Mouse (Mus musculus): ENCODE data around the gene Itpr1. TPM values are rescaled to one million over a fixed set of nuclear protein-coding genes. Genes with fewer than 3 reads are reported as not detected.

The Itpr1 gene
- polyA plus RNA-seq, 1 experiment from 2014 or later = 9.1 TPM

GRCm38 (mm10) chr6:108426789-108427188 lies 213.9 kb downstream of the Itpr1 start:
- Histone ChIP-seq H3K4me1 (ENCODE audit: control insufficient read depth, insufficient read depth, low read length) (peaks cover 14% of the 10 kb centered on the region), H3K36me3 (ENCODE audit: control insufficient read depth, insufficient read depth, low read length) (no peaks in the 10 kb centered on the region), H3K4me3 (ENCODE audit: low read depth, low read length) (no peak overlapping the region), H3K27me3 (replicated peaks; ENCODE audit: control insufficient read depth, insufficient read depth, low read length) (no peaks in the 10 kb centered on the region), H3K4me2 (ENCODE audit: low read depth, low read length) (peak overlapping the region; percentile 3; the same call in 1 of the 2 replicates), H3K9me3 (ENCODE audit: control insufficient read depth, low read length) (no peaks in the 10 kb centered on the region), H3K27ac (replicated peaks; ENCODE audit: low read depth, low read length) (no peak overlapping the region; the same call in 1 of the 2 replicates), H3K9ac (ENCODE audit: low read depth, low read length) (no peak overlapping the region)
- WGBS = 10% methylated on average over 10 of the region's 10 CpGs
- peak; percentile 83 for ATAC-seq (ENCODE audit: low read depth)
- peak; percentile 96 for DNase-seq (ENCODE audit: low spot score)

- H3K4me3 ChIP-seq (ENCODE audit: low read depth, low read length) = no peak overlapping the region
- H3K9ac ChIP-seq (ENCODE audit: low read depth, low read length) = no peak overlapping the region
- ATAC-seq (ENCODE audit: low read depth) = no peak
- H3K27me3 ChIP-seq (replicated peaks; ENCODE audit: control insufficient read depth, insufficient read depth, low read length) = no peaks in the 10 kb centered on the region
- H3K4me2 ChIP-seq (ENCODE audit: low read depth, low read length) = no peak overlapping the region
- no peak overlapping the region for H3K27ac ChIP-seq (replicated peaks; ENCODE audit: low read depth, low read length)
- WGBS = 83% methylated on average over 3 of the region's 3 CpGs
- no peaks in the 10 kb centered on the region for H3K36me3 ChIP-seq (ENCODE audit: control insufficient read depth, insufficient read depth, low read length)
- no peaks in the 10 kb centered on the region for H3K9me3 ChIP-seq (ENCODE audit: control insufficient read depth, low read length)
- DNase-seq (ENCODE audit: low spot score) = no peak
- H3K4me1 ChIP-seq (ENCODE audit: control insufficient read depth, insufficient read depth, low read length) = peaks cover 14% of the 10 kb centered on the region
Observed at GRCm38 (mm10) chr6:108428383-108428782, 215.5 kb downstream of the Itpr1 start.

- ATAC-seq (ENCODE audit: low read depth) (no peak), DNase-seq (ENCODE audit: low spot score) (no peak)
- H3K4me2 ChIP-seq (ENCODE audit: low read depth, low read length) = no peak overlapping the region
- no peaks in the 10 kb centered on the region for H3K9me3 ChIP-seq (ENCODE audit: control insufficient read depth, low read length)
- H3K4me1 ChIP-seq (ENCODE audit: control insufficient read depth, insufficient read depth, low read length) = peaks cover 9% of the 10 kb centered on the region
- H3K9ac ChIP-seq (ENCODE audit: low read depth, low read length) = no peak overlapping the region
- no peaks in the 10 kb centered on the region for H3K27me3 ChIP-seq (replicated peaks; ENCODE audit: control insufficient read depth, insufficient read depth, low read length)
- H3K36me3 ChIP-seq (ENCODE audit: control insufficient read depth, insufficient read depth, low read length) = no peaks in the 10 kb centered on the region
- no peak overlapping the region for H3K4me3 ChIP-seq (ENCODE audit: low read depth, low read length)
- WGBS = 91% methylated on average over 8 of the region's 8 CpGs
- no peak overlapping the region for H3K27ac ChIP-seq (replicated peaks; ENCODE audit: low read depth, low read length)
Observed at GRCm38 (mm10) chr6:108429950-108430349, 217.1 kb downstream of the Itpr1 start.

DNA sequence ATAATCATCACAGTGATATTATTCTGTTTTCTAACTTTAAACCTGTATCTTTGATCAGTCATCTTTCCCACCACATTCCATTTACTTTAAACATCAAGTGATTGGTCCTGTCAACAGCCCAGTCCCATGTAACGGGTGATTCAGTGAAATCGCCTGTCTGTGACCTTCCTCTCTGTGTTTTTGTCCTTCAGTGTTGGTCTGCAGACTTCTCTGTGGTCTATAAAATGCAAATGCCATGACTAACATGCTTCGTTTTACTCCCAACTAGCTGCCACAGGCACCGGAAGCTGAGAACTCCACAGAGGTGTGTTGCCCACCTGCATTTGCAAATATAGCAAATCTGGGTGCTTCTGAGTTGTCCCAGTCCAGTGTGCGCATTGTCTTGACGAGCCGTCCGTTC lies 218.3 kb downstream of the Itpr1 start:
- peaks cover 3% of the 10 kb centered on the region; the same call in 1 of the 2 replicates for H3K4me1 ChIP-seq (ENCODE audit: control insufficient read depth, insufficient read depth, low read length)
- 84% methylated on average over 8 of the region's 8 CpGs for WGBS
- no peaks in the 10 kb centered on the region for H3K36me3 ChIP-seq (ENCODE audit: control insufficient read depth, insufficient read depth, low read length)
- no peaks in the 10 kb centered on the region for H3K27me3 ChIP-seq (replicated peaks; ENCODE audit: control insufficient read depth, insufficient read depth, low read length)
- ATAC-seq (ENCODE audit: low read depth) (no peak), DNase-seq (ENCODE audit: low spot score) (no peak)
- H3K9me3 ChIP-seq (ENCODE audit: control insufficient read depth, low read length) = no peaks in the 10 kb centered on the region
- H3K9ac ChIP-seq (ENCODE audit: low read depth, low read length) = no peak overlapping the region
- H3K4me2 ChIP-seq (ENCODE audit: low read depth, low read length) = no peak overlapping the region
- H3K4me3 ChIP-seq (ENCODE audit: low read depth, low read length) = no peak overlapping the region
- H3K27ac ChIP-seq (replicated peaks; ENCODE audit: low read depth, low read length) = no peak overlapping the region

GRCm38 (mm10) chr6:108432836-108433235 lies 219.9 kb downstream of the Itpr1 start:
- Histone ChIP-seq H3K27me3 (replicated peaks; ENCODE audit: control insufficient read depth, insufficient read depth, low read length) (no peaks in the 10 kb centered on the region), H3K36me3 (ENCODE audit: control insufficient read depth, insufficient read depth, low read length) (no peaks in the 10 kb centered on the region), H3K9me3 (ENCODE audit: control insufficient read depth, low read length) (no peaks in the 10 kb centered on the region), H3K4me1 (ENCODE audit: control insufficient read depth, insufficient read depth, low read length) (no peaks in the 10 kb centered on the region; the same call in 1 of the 2 replicates), H3K27ac (replicated peaks; ENCODE audit: low read depth, low read length) (no peak overlapping the region), H3K9ac (ENCODE audit: low read depth, low read length) (no peak overlapping the region), H3K4me3 (ENCODE audit: low read depth, low read length) (no peak overlapping the region), H3K4me2 (ENCODE audit: low read depth, low read length) (no peak overlapping the region)
- WGBS = 81% methylated on average over 4 of the region's 4 CpGs
- no peak for DNase-seq (ENCODE audit: low spot score)
- no peak for ATAC-seq (ENCODE audit: low read depth)

DNA sequence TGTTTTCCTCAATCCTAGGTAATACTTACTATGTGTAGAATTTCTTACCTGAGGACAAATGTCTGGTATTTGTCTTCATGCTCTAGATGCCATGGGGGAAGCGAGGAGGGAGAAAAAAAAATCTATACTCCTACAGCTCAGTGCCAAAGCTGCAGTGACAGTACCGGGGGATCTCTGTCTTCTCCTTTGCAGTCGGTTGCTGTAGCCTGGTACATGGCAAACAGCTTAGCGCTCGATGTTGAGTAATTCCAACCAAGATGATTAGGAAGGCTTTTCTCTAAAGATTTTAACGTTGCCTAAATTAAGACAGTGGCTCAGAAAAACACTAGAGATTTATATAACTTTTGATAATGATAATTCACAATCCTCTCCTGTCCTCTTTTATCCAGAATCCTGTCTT lies 221.9 kb downstream of the Itpr1 start:
- no peak for ATAC-seq (ENCODE audit: low read depth)
- 0 out of 2 replicates have a peak, but pooled peaks cover 5% of the 10 kb centered on the region for H3K36me3 ChIP-seq (ENCODE audit: control insufficient read depth, insufficient read depth, low read length)
- H3K27me3 ChIP-seq (replicated peaks; ENCODE audit: control insufficient read depth, insufficient read depth, low read length) = no peaks in the 10 kb centered on the region
- 77% methylated on average over 6 of the region's 6 CpGs for WGBS
- no peaks in the 10 kb centered on the region; the same call in 1 of the 2 replicates for H3K4me1 ChIP-seq (ENCODE audit: control insufficient read depth, insufficient read depth, low read length)
- no peak overlapping the region for H3K27ac ChIP-seq (replicated peaks; ENCODE audit: low read depth, low read length)
- H3K4me3 ChIP-seq (ENCODE audit: low read depth, low read length) = no peak overlapping the region
- H3K4me2 ChIP-seq (ENCODE audit: low read depth, low read length) = no peak overlapping the region
- no peak for DNase-seq (ENCODE audit: low spot score)
- H3K9me3 ChIP-seq (ENCODE audit: control insufficient read depth, low read length) = no peaks in the 10 kb centered on the region
- H3K9ac ChIP-seq (ENCODE audit: low read depth, low read length) = no peak overlapping the region

DNA sequence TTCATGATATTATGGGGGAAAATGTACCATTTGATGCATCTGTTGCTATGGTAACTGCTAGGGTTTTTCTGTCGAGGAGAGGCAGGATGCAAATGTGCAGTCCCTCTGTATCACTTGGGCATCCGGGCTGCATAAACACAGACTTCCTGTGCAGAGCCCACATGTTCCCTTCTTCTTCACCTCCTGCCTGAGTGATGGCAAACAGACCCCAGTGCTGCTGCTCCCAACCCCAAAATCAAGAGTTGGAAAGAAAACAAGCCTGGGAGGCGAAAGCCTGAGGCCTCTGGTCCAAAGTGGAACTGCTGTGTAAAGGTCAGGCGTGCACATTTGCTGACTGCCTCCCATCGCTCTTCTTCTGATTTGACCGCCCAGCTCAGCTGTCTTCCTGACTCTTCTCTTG lies 222.6 kb downstream of the Itpr1 start:
- Histone ChIP-seq H3K4me3 (ENCODE audit: low read depth, low read length) (no peak overlapping the region), H3K27ac (replicated peaks; ENCODE audit: low read depth, low read length) (no peak overlapping the region), H3K27me3 (replicated peaks; ENCODE audit: control insufficient read depth, insufficient read depth, low read length) (no peaks in the 10 kb centered on the region), H3K4me1 (ENCODE audit: control insufficient read depth, insufficient read depth, low read length) (no peaks in the 10 kb centered on the region; the same call in 1 of the 2 replicates), H3K4me2 (ENCODE audit: low read depth, low read length) (no peak overlapping the region), H3K36me3 (ENCODE audit: control insufficient read depth, insufficient read depth, low read length) (peaks cover 11% of the 10 kb centered on the region), H3K9ac (ENCODE audit: low read depth, low read length) (no peak overlapping the region), H3K9me3 (ENCODE audit: control insufficient read depth, low read length) (no peaks in the 10 kb centered on the region)
- 47% methylated on average over 6 of the region's 6 CpGs for WGBS
- DNase-seq (ENCODE audit: low spot score) (no peak), ATAC-seq (ENCODE audit: low read depth) (no peak)

GRCm38 (mm10) chr6:108436608-108437007 lies 223.7 kb downstream of the Itpr1 start:
- ATAC-seq (ENCODE audit: low read depth) (no peak), DNase-seq (ENCODE audit: low spot score) (no peak)
- no peak overlapping the region for H3K4me2 ChIP-seq (ENCODE audit: low read depth, low read length)
- H3K36me3 ChIP-seq (ENCODE audit: control insufficient read depth, insufficient read depth, low read length) = peaks cover 20% of the 10 kb centered on the region
- no peaks in the 10 kb centered on the region; the same call in 1 of the 2 replicates for H3K4me1 ChIP-seq (ENCODE audit: control insufficient read depth, insufficient read depth, low read length)
- H3K27ac ChIP-seq (replicated peaks; ENCODE audit: low read depth, low read length) = no peak overlapping the region
- WGBS = 32% methylated on average over 5 of the region's 5 CpGs
- H3K9ac ChIP-seq (ENCODE audit: low read depth, low read length) = no peak overlapping the region
- H3K4me3 ChIP-seq (ENCODE audit: low read depth, low read length) = no peak overlapping the region
- H3K9me3 ChIP-seq (ENCODE audit: control insufficient read depth, low read length) = peaks cover 6% of the 10 kb centered on the region
- H3K27me3 ChIP-seq (replicated peaks; ENCODE audit: control insufficient read depth, insufficient read depth, low read length) = no peaks in the 10 kb centered on the region

GRCm38 (mm10) chr6:108441290-108441689 lies 228.4 kb downstream of the Itpr1 start:
- peaks cover 20% of the 10 kb centered on the region for H3K36me3 ChIP-seq (ENCODE audit: control insufficient read depth, insufficient read depth, low read length)
- H3K27me3 ChIP-seq (replicated peaks; ENCODE audit: control insufficient read depth, insufficient read depth, low read length) = no peaks in the 10 kb centered on the region
- no peak for DNase-seq (ENCODE audit: low spot score)
- H3K4me1 ChIP-seq (ENCODE audit: control insufficient read depth, insufficient read depth, low read length) = no peaks in the 10 kb centered on the region; the same call in 1 of the 2 replicates
- H3K9ac ChIP-seq (ENCODE audit: low read depth, low read length) = no peak overlapping the region
- no peak overlapping the region for H3K4me2 ChIP-seq (ENCODE audit: low read depth, low read length)
- H3K4me3 ChIP-seq (ENCODE audit: low read depth, low read length) = no peak overlapping the region
- H3K9me3 ChIP-seq (ENCODE audit: control insufficient read depth, low read length) = peaks cover 6% of the 10 kb centered on the region
- 94% methylated on average over 2 of the region's 2 CpGs for WGBS
- H3K27ac ChIP-seq (replicated peaks; ENCODE audit: low read depth, low read length) = no peak overlapping the region
- no peak for ATAC-seq (ENCODE audit: low read depth)
